Mouse (Mus musculus): ENCODE measurements at regions not wholly inside any gene's neighbourhood (a gene's known extent, or its start where the extent isn't known, plus 50 kb on each side); places are given as distances from the start of the nearest gene placed in this dataset.

DNA sequence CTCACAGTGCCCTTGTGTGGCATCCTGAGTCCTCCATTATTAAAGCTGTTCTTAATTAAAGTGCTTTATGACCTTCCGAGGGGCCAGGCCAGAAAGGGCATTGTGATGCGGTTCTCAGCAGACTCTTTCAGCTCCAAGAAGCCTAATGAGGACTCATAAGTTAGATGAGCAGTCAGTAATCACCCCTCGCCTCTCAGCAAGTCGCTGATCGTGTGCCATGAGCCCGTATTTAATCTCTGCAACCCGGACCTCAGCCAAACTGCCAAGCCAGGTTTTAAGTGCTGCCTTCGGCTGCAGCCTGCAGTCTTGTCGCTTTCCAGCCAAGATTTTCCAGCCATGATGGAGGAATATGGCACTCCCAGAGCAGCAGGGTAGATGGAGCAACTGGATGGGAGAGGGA is 56.1 kb upstream of the Rbfox1 start:
- no peak for TF ChIP-seq GATA4 (IDR thresholded peaks at IDR 0.05; ENCODE audit: insufficient replicate concordance, low read length)

DNA sequence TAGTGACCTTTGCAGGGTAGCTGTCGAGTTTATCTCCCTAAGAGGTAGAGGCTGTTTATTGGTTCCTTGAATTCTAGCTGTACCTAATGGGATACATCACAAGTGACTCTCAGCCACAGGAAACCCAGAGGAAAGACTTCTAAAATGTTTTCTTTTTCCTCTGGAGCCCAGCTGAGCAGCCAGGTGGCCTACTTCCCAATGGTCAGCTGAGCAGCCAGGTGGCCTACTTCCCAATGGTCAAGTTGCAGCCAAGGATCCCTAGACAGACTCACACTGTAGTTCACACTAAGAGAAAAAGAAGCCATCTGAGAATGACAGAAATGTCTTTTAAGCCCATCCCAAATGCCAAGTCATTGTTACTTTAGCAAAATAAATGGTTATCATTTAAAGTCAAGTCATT is 61.8 kb upstream of the Rbfox1 start:
- no peak for TF ChIP-seq GATA4 (IDR thresholded peaks at IDR 0.05; ENCODE audit: insufficient replicate concordance, low read length)

DNA sequence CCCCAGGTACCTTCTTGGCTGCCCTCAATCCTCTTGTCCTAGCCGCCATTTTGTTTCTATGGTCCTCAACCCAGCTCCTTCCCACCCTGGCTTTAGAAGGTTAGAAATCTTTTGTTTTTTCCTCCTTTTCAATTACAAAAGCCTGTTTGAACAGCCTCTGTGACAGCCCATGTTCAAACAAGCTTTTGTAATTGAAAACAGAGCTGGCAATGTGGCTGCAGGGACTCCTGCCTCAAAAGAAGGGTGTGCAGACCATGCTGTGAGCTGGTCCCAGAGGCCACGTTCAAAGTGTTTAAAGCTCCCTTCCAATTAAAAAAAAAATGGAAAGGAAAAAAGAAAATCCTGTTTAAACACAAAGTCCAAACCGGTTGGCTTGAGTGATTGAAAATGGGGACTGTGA is 68.0 kb upstream of the Rbfox1 start:
- no peak for TF ChIP-seq GATA4 (IDR thresholded peaks at IDR 0.05; ENCODE audit: insufficient replicate concordance, low read length)

DNA sequence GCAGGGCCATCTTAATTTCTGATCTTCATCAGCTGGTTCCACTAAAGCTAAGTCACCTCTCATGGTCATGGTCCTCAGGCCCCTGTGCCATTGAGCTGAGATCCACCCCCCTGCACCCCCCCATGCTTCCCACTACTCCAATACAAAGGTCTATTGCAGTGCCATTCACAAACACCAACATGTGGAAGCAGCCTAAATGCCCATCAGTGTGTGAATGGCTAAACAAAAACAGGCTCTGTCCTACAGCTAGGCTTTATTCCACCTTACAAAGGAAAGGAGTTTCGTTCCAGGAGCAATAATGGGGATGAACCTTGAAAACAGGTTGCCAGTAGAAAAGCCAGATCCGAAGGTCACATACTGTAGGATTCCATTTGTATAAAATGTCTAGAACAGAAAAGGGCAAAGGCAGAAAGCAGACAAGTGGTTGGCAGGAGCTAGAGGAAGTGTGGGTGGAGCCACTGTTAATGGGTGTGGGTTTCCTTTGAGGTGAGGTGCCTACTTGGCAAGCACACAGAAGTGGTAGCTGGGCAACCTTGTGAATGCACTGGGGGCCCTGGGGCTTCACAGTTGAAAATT is 72.8 kb upstream of the Rbfox1 start:
- TF ChIP-seq GATA4 (IDR thresholded peaks at IDR 0.05; ENCODE audit: insufficient replicate concordance, low read length): no peak

DNA sequence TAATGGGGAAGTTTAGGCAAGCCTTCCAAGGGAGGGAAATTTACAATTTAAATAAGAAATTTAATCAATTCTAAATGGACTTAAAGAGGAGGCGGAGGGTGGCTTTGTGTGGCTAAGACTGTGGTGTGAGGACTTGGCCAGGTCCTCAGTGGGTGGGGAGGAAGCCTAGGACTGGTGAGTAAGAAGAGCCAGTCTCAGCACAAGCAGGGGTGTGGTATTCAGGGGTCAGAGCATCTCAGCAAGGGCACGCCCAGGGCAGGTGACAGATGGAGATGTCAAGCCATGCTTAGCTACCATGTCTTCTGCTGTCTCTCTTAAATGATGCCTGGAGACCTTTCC is 73.5 kb upstream of the Rbfox1 start:
- TF ChIP-seq GATA4 (IDR thresholded peaks at IDR 0.05; ENCODE audit: insufficient replicate concordance, low read length): no peak

DNA sequence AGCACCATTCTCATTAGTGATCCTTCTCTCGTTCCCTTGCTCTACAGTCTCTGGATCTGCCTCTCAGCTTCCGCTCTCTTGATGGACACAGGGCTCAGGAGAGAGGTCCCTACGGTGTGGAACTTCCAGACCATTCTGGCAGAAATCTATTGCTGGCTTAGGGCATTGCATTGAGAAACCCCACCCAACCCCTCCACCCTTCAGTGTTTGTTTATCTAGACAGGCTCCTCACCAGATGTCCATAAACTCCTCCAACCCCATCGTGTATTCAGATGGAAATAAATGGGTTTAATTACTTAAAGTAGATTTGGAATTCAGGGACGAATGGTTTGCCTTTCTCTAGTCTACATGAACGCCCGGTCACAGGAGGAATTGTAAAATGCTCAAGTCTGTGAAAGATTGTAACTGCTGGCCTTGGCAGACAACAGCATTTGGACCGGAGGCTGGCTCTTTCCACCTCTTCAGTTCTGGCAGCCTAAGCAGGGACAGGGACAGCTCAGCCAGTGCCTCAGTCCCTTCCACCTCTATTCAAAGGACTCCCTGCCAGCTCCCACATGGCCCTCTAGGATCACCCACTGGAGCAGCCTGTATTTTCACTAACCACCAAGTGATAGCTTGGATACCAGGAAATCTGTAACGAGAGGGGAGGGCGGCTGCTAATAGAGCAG is 74.0 kb upstream of the Rbfox1 start:
- no peak for TF ChIP-seq GATA4 (IDR thresholded peaks at IDR 0.05; ENCODE audit: insufficient replicate concordance, low read length)

DNA sequence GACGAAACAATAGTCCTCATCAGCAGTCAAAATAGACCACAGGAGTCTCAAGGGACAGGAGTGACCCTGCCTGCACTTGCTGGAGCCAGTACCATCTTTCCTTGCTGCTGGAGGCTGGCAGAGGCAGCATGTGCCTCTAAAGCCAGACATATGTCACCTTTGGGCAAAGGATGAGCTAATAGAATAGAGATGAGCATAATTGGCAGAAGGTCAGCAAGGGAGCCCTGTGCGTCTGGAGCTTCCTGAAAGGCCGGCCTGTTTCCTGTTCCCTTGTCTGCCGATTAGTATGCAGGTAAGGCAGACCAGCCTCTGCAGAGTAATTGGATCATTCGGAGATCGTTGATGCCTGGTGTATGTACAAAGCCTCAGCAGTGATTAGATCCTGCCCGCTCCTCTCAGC is 87.0 kb upstream of the Rbfox1 start:
- no peak for TF ChIP-seq GATA4 (IDR thresholded peaks at IDR 0.05; ENCODE audit: insufficient replicate concordance, low read length)

DNA sequence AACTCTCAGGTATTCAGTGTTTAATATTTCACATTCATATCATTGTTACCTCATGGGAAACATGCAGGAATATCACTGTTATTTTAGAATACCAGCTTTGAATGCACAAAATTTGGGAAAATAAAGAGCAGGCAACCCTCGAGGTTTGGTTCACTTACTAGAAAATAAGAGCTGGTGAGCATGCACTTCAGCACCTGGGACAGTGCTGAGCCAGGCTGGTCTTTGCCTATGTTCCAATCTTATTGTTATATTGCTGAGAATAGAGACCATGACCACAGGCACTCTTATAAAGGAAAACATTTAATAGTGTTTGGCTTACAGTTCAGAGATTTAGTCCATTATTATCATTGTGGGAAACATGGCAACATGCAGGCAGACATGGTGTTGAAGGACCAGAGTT is 92.9 kb upstream of the Rbfox1 start:
- no peak for TF ChIP-seq GATA4 (IDR thresholded peaks at IDR 0.05; ENCODE audit: insufficient replicate concordance, low read length)

DNA sequence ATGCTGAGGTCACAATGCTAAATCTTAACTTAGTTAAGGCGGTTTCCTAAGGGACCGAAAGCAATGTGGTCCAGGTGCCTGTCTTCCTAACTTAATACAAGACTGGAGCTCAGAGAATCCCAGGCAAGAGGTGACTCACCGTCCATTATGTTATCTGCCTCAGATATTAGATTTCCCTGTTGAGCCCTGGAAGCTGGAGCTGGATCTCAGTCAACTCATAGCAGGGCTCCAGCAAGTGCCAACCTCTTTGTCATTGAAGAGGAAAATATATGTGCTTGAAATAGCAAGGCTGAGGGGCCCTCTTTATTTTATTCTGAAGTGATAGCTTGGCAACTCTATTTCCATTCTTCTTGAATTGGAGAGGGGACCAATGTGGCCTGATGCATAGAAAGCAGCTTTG is 95.0 kb upstream of the Rbfox1 start:
- no peak for TF ChIP-seq GATA4 (IDR thresholded peaks at IDR 0.05; ENCODE audit: insufficient replicate concordance, low read length)

DNA sequence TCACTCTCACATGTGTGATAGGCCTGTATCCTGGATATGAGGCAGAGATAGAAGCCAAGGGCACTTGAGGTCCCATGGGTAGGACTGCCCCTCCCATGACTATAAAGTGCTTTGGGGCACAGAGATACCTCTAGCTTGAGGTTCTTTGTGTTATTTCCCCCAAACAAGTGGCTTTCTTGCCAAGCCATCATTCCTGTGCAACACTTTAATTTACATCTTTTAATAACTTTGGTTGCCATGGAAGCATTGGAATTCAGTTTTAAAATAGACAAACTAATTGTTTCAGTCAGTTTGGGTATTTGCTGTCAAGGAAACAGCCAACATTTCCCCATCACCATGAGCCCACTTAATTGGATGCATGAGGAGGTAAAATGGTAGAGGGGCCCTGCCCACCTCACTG is 97.9 kb upstream of the Rbfox1 start:
- no peak for TF ChIP-seq GATA4 (IDR thresholded peaks at IDR 0.05; ENCODE audit: insufficient replicate concordance, low read length)

DNA sequence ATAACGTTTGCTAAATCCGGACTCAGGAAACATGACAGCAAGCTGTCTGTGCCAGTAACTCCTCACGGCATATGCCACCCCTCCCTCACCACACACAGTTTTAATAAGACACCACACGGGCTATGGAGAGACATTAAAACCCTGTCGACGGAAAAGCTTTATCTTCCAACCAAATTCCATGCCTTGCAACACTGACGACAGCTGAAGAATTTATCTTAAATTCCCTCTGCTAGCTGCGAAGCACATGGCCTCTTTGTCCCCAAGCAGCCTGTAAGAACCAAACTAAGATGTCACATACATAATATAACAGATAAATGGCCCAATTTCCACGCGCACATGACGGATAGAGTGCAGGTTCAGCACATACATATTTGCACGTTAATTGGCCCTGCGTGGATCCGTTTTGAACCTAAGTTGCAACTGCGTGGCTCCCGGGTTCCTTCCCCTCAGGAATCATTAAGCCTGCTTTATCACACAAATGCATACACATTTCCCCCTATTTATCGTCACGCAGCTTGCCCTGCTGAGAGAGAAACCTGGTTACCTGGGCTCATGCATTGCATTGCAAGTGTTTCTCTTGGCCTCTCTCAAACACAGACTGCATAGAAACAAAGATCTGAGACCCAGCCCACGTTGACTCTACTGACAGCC is 118.3 kb upstream of the Rbfox1 start:
- no peak for TF ChIP-seq GATA4 (IDR thresholded peaks at IDR 0.05; ENCODE audit: insufficient replicate concordance, low read length)

DNA sequence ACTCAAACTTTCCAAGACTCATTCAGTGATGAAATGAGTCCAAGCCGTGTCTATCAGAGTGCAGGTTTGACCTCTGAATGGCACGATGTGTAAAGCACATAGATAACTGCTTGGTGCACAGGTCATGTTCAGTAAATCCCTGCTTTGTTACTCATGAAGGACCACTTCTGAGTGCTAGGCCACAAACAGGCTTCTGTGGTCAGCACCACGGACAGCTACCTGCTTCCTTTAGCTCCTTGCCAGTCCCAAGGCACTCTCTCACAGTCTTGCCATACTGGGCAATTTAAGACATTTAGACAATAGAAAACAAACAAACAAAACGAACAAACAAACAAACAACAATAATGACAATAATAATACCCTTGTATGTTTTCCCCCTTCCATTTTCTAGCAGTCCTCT is 120.0 kb upstream of the Rbfox1 start:
- TF ChIP-seq GATA4 (IDR thresholded peaks at IDR 0.05; ENCODE audit: insufficient replicate concordance, low read length): no peak

DNA sequence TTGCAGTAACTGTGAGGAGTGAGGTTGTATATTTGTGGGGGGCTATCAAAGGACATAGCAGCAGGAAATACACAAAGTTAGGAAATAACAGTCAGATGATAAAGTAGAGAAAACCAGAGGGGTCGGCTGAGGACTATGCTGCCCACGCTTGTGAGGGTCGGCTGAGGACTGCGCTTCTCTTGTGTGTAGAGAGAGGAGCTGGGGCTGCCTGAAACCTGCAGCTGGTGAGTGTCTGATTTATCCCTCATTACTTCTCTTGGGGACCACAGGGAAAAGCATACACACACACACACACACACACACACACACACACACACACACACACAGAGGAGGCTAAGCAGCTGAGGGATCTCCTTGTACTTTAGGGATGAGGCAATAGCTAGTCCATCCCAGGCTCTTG is 124.3 kb upstream of the Rbfox1 start:
- TF ChIP-seq GATA4 (IDR thresholded peaks at IDR 0.05; ENCODE audit: insufficient replicate concordance, low read length): no peak

DNA sequence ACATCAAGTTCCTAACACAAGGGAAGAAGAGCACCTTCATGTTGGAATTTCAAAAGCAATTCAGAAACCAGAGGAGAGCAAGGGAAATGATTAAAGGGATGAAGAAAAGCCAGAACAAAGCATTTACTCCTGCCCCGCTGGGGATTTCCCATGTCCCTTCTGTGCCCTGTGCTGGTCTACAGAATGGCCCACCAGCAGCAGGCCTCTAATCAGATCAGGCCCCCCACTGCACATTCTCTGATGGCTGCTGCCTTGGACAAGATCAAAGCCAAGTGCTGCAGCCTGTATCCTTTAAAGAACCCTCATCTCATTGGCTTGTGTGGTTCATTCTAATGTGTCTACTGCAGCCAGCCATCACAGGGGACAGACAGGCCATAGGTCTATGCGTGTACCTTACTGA is 126.1 kb upstream of the Rbfox1 start:
- TF ChIP-seq GATA4 (IDR thresholded peaks at IDR 0.05; ENCODE audit: insufficient replicate concordance, low read length): no peak

DNA sequence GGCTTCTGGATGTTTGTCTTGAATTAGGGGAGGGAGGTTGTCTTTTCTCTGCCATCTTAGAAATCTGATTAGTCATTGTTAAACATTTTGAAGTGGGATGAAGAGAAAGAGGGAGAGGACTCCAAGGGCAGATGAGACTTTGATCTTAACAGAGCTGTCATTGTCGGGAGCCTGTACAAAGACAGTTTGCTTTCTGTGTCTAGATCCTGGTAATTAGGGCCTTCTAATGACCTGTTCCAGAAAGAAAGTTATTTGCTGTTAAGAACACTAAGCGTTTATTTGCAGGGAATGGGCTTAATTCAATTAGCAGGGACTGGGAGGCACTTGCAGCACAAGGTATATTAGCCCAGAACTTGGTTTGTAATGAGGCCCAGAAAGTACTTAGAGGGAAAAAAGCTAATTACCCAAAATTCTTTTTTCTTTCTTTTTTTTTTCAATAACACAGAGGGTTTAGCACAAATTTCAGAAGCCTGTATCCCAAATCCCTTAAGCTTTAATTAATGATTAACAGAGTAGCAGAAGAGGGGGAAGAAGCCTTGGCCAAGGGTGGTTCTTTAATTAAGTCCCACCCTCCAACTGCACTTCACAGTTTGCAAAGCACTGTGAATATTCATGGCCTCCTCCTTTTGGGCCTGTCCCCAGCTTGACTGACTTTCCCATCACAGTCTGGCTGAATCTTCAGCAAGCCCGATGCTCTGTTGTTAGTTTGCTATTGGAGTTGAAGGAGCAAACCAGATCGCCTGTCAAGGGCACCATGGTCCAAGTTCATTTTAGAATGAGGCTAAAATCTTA is 142.2 kb upstream of the Rbfox1 start:
- no peak for TF ChIP-seq GATA4 (IDR thresholded peaks at IDR 0.05; ENCODE audit: insufficient replicate concordance, low read length)

DNA sequence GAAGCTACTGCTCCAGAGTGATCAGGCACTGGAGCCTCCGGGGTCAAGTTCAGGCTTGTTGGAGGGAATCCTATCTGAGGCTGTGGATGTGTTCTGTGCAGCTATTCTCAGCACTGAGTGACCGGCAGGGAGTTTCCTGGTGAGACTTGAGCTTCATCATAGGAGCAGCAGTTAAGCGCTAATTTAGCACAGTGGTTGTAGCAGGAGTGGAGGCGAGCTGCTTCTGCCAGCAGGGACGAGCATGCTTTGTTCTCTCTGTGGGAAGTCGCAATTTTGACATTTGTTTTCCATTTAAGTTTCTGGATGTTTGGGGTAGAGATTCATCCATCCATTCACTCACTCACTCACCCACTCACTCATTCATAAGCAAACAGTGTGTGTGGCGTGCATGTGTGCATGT is 144.4 kb upstream of the Rbfox1 start:
- no peak for TF ChIP-seq GATA4 (IDR thresholded peaks at IDR 0.05; ENCODE audit: insufficient replicate concordance, low read length)
